In genomic region chr1:171375646-171376097, GRCm38 (mm10) we compare ENCODE assay signal across 11 mouse cellular contexts. TPM values are rescaled to one million over a fixed set of nuclear protein-coding genes. Genes with fewer than 3 reads are reported as not detected.
A peak's percentile ranks its signal among the peaks of the same experiment; 100 is the strongest.
DNase-seq lines count a peak whose midpoint lies in the region; ATAC-seq and TF ChIP-seq lines count a peak whose summit lies in the region.
"Had no signal": no experiment of that assay in that cellular context is flagged by ENCODE, and none has a peak within 500 bp of the region (broad histone marks: within the 10 kb centered on the region; RNA-seq: fewer than 3 reads in every experiment).

No protein-coding gene starts in this region.

- H3K79me2 ChIP-seq in C2C12 (ENCODE audit: control insufficient read depth, insufficient read depth), result no peaks in the 10 kb centered on the region

- H3K4me2 ChIP-seq in heart, embryonic 16.5 days (ENCODE audit: low read depth, low read length), result no peak overlapping the region
- 0 out of 2 replicates have a peak overlapping the region, but pooled peaks have one; percentile 10 for H3K4me2 ChIP-seq in intestine, postnatal 0 days (replicated peaks; ENCODE audit: low read depth)
- H3K4me2 ChIP-seq: forebrain, embryonic 12.5 days had no signal

- no peaks in the 10 kb centered on the region for H3K9me3 ChIP-seq in heart, embryonic 16.5 days (replicated peaks; ENCODE audit: control insufficient read depth, low read length)
- no peaks in the 10 kb centered on the region for H3K9me3 ChIP-seq in intestine, postnatal 0 days (ENCODE audit: control insufficient read depth)
- H3K9me3 ChIP-seq in megakaryocyte, embryonic 14.5 days, result no peaks in the 10 kb centered on the region
- H3K9me3 ChIP-seq: forebrain, embryonic 12.5 days had no signal

- H3K4me3 ChIP-seq in heart, embryonic 16.5 days (ENCODE audit: low read length), result no peak overlapping the region
- H3K4me3 ChIP-seq in C2C12 (ENCODE audit: insufficient read depth, poor library complexity, severe bottlenecking), result no peak overlapping the region
- no peak overlapping the region for H3K4me3 ChIP-seq in intestine, postnatal 0 days (ENCODE audit: low read depth, low read length)
- H3K4me3 ChIP-seq in megakaryocyte, embryonic 14.5 days (replicated peaks), result peak overlapping the region; percentile 4
- H3K4me3 ChIP-seq: forebrain, embryonic 12.5 days had no signal

- no peak for TF ChIP-seq CTCF in C2C12 (IDR thresholded peaks at IDR 0.05; ENCODE audit: control insufficient read depth, insufficient read depth, insufficient read length)
- TF ChIP-seq CTCF in intestine, postnatal 0 days (IDR thresholded peaks at IDR 0.05; ENCODE audit: low read depth), result no peak

- H3K27ac ChIP-seq in heart, embryonic 16.5 days (ENCODE audit: low read length), result no peak overlapping the region
- no peak overlapping the region for H3K27ac ChIP-seq in intestine, postnatal 0 days (ENCODE audit: low read depth, low read length)
- H3K27ac ChIP-seq: forebrain, embryonic 12.5 days had no signal

- H3K36me3 ChIP-seq in heart, embryonic 16.5 days (ENCODE audit: control insufficient read depth, insufficient read depth), result no peaks in the 10 kb centered on the region
- H3K36me3 ChIP-seq in C2C12 (ENCODE audit: control insufficient read depth, insufficient read depth), result no peaks in the 10 kb centered on the region
- H3K36me3 ChIP-seq in intestine, postnatal 0 days (ENCODE audit: control insufficient read depth, insufficient read depth), result no peaks in the 10 kb centered on the region
- H3K36me3 ChIP-seq in megakaryocyte, embryonic 14.5 days (replicated peaks; ENCODE audit: low read length), result no peaks in the 10 kb centered on the region
- H3K36me3 ChIP-seq: forebrain, embryonic 12.5 days had no signal

- no peaks in the 10 kb centered on the region for H3K79me3 ChIP-seq in C2C12 (ENCODE audit: low read depth)

- WGBS in heart, embryonic 16.5 days, result 38% methylated on average over 9 of the region's 9 CpGs
- WGBS in intestine, postnatal 0 days, result 28% methylated on average over 9 of the region's 9 CpGs

- peaks cover 3% of the 10 kb centered on the region; the same call in 1 of the 2 replicates for H3K4me1 ChIP-seq in heart, embryonic 16.5 days (ENCODE audit: control insufficient read depth, insufficient read depth, low read length)
- peaks cover 9% of the 10 kb centered on the region; the same call in 1 of the 2 replicates for H3K4me1 ChIP-seq in intestine, postnatal 0 days (replicated peaks; ENCODE audit: control insufficient read depth, insufficient read depth, low read length)
- peaks cover 65% of the 10 kb centered on the region for H3K4me1 ChIP-seq in megakaryocyte, embryonic 14.5 days

- H3K27me3 ChIP-seq in heart, embryonic 16.5 days (ENCODE audit: control insufficient read depth, insufficient read depth, low read length), result peaks cover 4% of the 10 kb centered on the region; the same call in 1 of the 2 replicates
- H3K27me3 ChIP-seq in C2C12 (ENCODE audit: control insufficient read depth, insufficient read depth, insufficient read length), result no peaks in the 10 kb centered on the region
- H3K27me3 ChIP-seq in intestine, postnatal 0 days (replicated peaks; ENCODE audit: control insufficient read depth, insufficient read depth, low read length), result peaks cover 3% of the 10 kb centered on the region; the same call in 1 of the 2 replicates
- H3K27me3 ChIP-seq in megakaryocyte, embryonic 14.5 days (replicated peaks), result peaks cover 41% of the 10 kb centered on the region

- no peak overlapping the region for H3ac ChIP-seq in C2C12 (ENCODE audit: control insufficient read depth, insufficient read length, low read depth)

- intact Hi-C loops in heart, postnatal 10 days (cut with DNase I), result no loop called here
- intact Hi-C loops in left cerebral cortex, postnatal 14 days (cut with DNase I), result loop anchor here (5.0 kb wide), 1 partner anchor 102 kb away; no protein-coding TSS in a partner anchor
- intact Hi-C loops in gastrocnemius, postnatal 36 days (cut with DNase I), result no loop called here

- no peak for DNase-seq in heart, postnatal 10 days
- no peak for DNase-seq in left cerebral cortex, postnatal 14 days (ENCODE audit: low spot score in 2 of 2)
- DNase-seq in left cerebral cortex, adult 8-10 months (ENCODE audit: low spot score in 2 of 2), result no peak
- no peak for DNase-seq in gastrocnemius, postnatal 36 days
- DNase-seq: cerebellum, adult 11-12 months; kidney, postnatal 36 days had no signal

- no peak overlapping the region for H3K9ac ChIP-seq in heart, embryonic 16.5 days (ENCODE audit: low read length)
- H3K9ac ChIP-seq in intestine, postnatal 0 days (ENCODE audit: low read depth, low read length), result no peak overlapping the region
- H3K9ac ChIP-seq: forebrain, embryonic 12.5 days had no signal

- ATAC-seq in heart, embryonic 16.5 days (replicated peaks; ENCODE audit: extremely low read depth, insufficient read depth, low FRiP score), result 0 out of 2 replicates have a peak, but pooled peaks have one; percentile 5
- peak; percentile 76 for ATAC-seq in intestine, postnatal 0 days

TF ChIP-seq in C2C12, 6 proteins besides CTCF, POLR2A, EP300 and RAD21:
- TF ChIP-seq MYOD1 (IDR thresholded peaks at IDR 0.05; ENCODE audit: control insufficient read depth, insufficient read length, low read depth) (no peak), CEBPB (IDR thresholded peaks at IDR 0.05; ENCODE audit: low read depth) (peak; percentile 88)

RNA-seq across cellular contexts. Expression of gene Nectin4, which starts 5.8 kb away (rescaled TPM):
- 0.39 and 0.81 TPM in 2 replicates for polyA plus RNA-seq in heart, embryonic 16.5 days (2015; fragmentation: Nextera tagmentation; extraction: Ambion mirVana)
- total RNA-seq in heart, postnatal 10 days (2021), result under 1 TPM in 1 of 2 experiments, not detected in 1; 0.22 TPM
- 0.06 TPM for polyA plus RNA-seq in C2C12 (2012; fragmentation: generic; extraction: Trizol)
- 0.38 and 0.48 TPM in 2 replicates for polyA plus RNA-seq in intestine, postnatal 0 days (2015; fragmentation: Nextera tagmentation; extraction: Ambion mirVana)
- polyA plus RNA-seq in megakaryocyte, embryonic 14.5 days (2012; ENCODE audit: insufficient read depth, low replicate concordance), result 0.44 TPM in 1 of 2 replicates, not detected in the other
- total RNA-seq in left cerebral cortex, postnatal 14 days (2021), result 1 to 10 TPM; 1.0 to 1.4 TPM
- total RNA-seq in left cerebral cortex, adult 8-10 months (2022), result 1 to 10 TPM; 4.3 to 4.9 (median 4.6) TPM
- total RNA-seq in gastrocnemius, postnatal 36 days (2021), result under 1 TPM in 1 of 2 experiments, not detected in 1; 0.07 TPM

RNA-seq across cellular contexts. Expression of gene Arhgap30, which starts 13.1 kb away (rescaled TPM):
- 3.5 and 7.5 TPM in 2 replicates for polyA plus RNA-seq in heart, embryonic 16.5 days (2015; fragmentation: Nextera tagmentation; extraction: Ambion mirVana)
- 1 to 10 TPM; 2.1 to 2.5 TPM for total RNA-seq in heart, postnatal 10 days (2021)
- polyA plus RNA-seq in C2C12 (2012; fragmentation: generic; extraction: Trizol), result 0.05 TPM
- 1.3 TPM in 2 replicates for polyA plus RNA-seq in intestine, postnatal 0 days (2015; fragmentation: Nextera tagmentation; extraction: Ambion mirVana)
- 5.2 and 12.3 TPM in 2 replicates for polyA plus RNA-seq in megakaryocyte, embryonic 14.5 days (2012; ENCODE audit: insufficient read depth, low replicate concordance)
- 1 to 10 TPM; 1.8 to 1.9 TPM for total RNA-seq in left cerebral cortex, postnatal 14 days (2021)
- total RNA-seq in left cerebral cortex, adult 8-10 months (2022), result 1 to 10 TPM; 2.1 to 5.5 (median 3.0) TPM
- total RNA-seq in gastrocnemius, postnatal 36 days (2021), result under 1 TPM; 0.94 to 0.99 TPM

RNA-seq across cellular contexts. Expression of gene Klhdc9, which starts 15.1 kb away (rescaled TPM):
- polyA plus RNA-seq in heart, embryonic 16.5 days (2015; fragmentation: Nextera tagmentation; extraction: Ambion mirVana), result 0.71 and 1.0 TPM in 2 replicates
- total RNA-seq in heart, postnatal 10 days (2021), result under 1 TPM; 0.60 to 0.65 TPM
- polyA plus RNA-seq in C2C12 (2012; fragmentation: generic; extraction: Trizol), result 0.05 TPM
- polyA plus RNA-seq in intestine, postnatal 0 days (2015; fragmentation: Nextera tagmentation; extraction: Ambion mirVana), result 0.48 and 0.82 TPM in 2 replicates
- not detected in 2 replicates for polyA plus RNA-seq in megakaryocyte, embryonic 14.5 days (2012; ENCODE audit: insufficient read depth, low replicate concordance)
- 1 to 10 TPM; 4.7 to 7.2 TPM for total RNA-seq in left cerebral cortex, postnatal 14 days (2021)
- total RNA-seq in left cerebral cortex, adult 8-10 months (2022), result 10 to 100 TPM in 3 of 4 experiments, 1 to 10 TPM in 1; 10.0 to 12.8 (median 12.4) TPM
- not detected for total RNA-seq in gastrocnemius, postnatal 36 days (2021)

RNA-seq across cellular contexts. Expression of gene Pfdn2, which starts 30.2 kb away (rescaled TPM):
- 76.4 and 84.5 TPM in 2 replicates for polyA plus RNA-seq in heart, embryonic 16.5 days (2015; fragmentation: Nextera tagmentation; extraction: Ambion mirVana)
- 10 to 100 TPM; 73.4 to 73.9 TPM for total RNA-seq in heart, postnatal 10 days (2021)
- 90.9 TPM for polyA plus RNA-seq in C2C12 (2012; fragmentation: generic; extraction: Trizol)
- 69.5 and 73.1 TPM in 2 replicates for polyA plus RNA-seq in intestine, postnatal 0 days (2015; fragmentation: Nextera tagmentation; extraction: Ambion mirVana)
- polyA plus RNA-seq in megakaryocyte, embryonic 14.5 days (2012; ENCODE audit: insufficient read depth, low replicate concordance), result 1.3 and 11.9 TPM in 2 replicates
- 100 to 1,000 TPM in 1 of 2 experiments, 10 to 100 TPM in 1; 99.0 to 109 TPM for total RNA-seq in left cerebral cortex, postnatal 14 days (2021)
- 100 to 1,000 TPM; 107 to 204 (median 164) TPM for total RNA-seq in left cerebral cortex, adult 8-10 months (2022)
- total RNA-seq in gastrocnemius, postnatal 36 days (2021), result 10 to 100 TPM; 85.7 to 91.7 TPM

RNA-seq across cellular contexts. Expression of gene Nit1, which starts 30.2 kb away (rescaled TPM):
- 34.4 and 38.5 TPM in 2 replicates for polyA plus RNA-seq in heart, embryonic 16.5 days (2015; fragmentation: Nextera tagmentation; extraction: Ambion mirVana)
- 10 to 100 TPM; 20.9 to 22.1 TPM for total RNA-seq in heart, postnatal 10 days (2021)
- polyA plus RNA-seq in C2C12 (2012; fragmentation: generic; extraction: Trizol), result 19.5 TPM
- polyA plus RNA-seq in intestine, postnatal 0 days (2015; fragmentation: Nextera tagmentation; extraction: Ambion mirVana), result 60.1 and 66.5 TPM in 2 replicates
- 3.2 and 6.1 TPM in 2 replicates for polyA plus RNA-seq in megakaryocyte, embryonic 14.5 days (2012; ENCODE audit: insufficient read depth, low replicate concordance)
- 10 to 100 TPM; 41.0 to 44.4 TPM for total RNA-seq in left cerebral cortex, postnatal 14 days (2021)
- total RNA-seq in left cerebral cortex, adult 8-10 months (2022), result 10 to 100 TPM; 35.8 to 48.8 (median 43.5) TPM
- 10 to 100 TPM; 23.2 to 23.9 TPM for total RNA-seq in gastrocnemius, postnatal 36 days (2021)
